8 mouse cellular contexts compared by ENCODE assay signal in the genomic region with DNA sequence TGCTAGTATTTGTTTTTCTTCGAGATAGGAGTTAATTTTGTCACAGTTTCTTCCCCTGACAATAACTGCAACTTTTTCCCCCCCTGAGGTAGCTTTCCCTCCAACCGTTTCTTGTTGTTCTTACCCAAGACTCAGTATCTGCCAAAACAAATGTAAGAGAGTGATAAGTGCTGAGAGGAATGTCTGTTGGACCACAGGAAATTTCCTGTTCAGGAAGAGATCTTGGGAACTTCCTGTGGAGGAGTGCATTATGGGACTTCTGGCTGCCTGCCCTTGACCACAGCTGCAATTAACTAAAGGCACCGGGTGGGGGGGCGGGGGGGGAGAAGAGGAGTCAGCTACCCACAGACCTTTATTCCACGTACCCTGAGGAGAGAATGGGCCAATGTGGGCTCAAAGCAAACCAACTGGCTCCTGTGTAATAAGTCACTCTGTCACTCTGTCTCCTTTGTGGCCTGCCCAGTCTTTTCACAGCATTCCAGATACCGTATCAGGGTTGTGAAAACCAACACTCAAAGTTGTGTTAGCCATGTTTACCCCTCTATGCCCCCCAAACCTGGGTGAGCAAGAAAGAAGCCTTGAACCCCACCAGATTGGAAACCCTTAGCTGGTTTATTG.
DNase-seq lines count a peak whose midpoint lies in the region; ATAC-seq and TF ChIP-seq lines count a peak whose summit lies in the region.

No protein-coding gene starts in this region.

- ATAC-seq in heart, embryonic 15.5 days (replicated peaks; ENCODE audit: insufficient number of reproducible peaks, insufficient read depth, low FRiP score, low read depth), result no peak
- no peak for ATAC-seq in stomach, postnatal 0 days (ENCODE audit: low FRiP score, low TSS enrichment)
- ATAC-seq in midbrain, embryonic 16.5 days, result no peak

- no peak overlapping the region for H3K4me2 ChIP-seq in heart, embryonic 15.5 days
- H3K4me2 ChIP-seq in stomach, postnatal 0 days (replicated peaks; ENCODE audit: low read depth), result no peak overlapping the region
- no peak overlapping the region for H3K4me2 ChIP-seq in midbrain, embryonic 16.5 days (ENCODE audit: low read length)

- no peaks in the 10 kb centered on the region for H3K27me3 ChIP-seq in heart, embryonic 15.5 days
- H3K27me3 ChIP-seq in stomach, postnatal 0 days (ENCODE audit: control insufficient read depth, insufficient read depth, low read length), result no peaks in the 10 kb centered on the region
- no peaks in the 10 kb centered on the region for H3K27me3 ChIP-seq in midbrain, embryonic 16.5 days (ENCODE audit: control insufficient read depth, insufficient read depth, low read depth, low read length)

- no peak overlapping the region for H3K4me3 ChIP-seq in heart, embryonic 15.5 days
- H3K4me3 ChIP-seq in stomach, postnatal 0 days (ENCODE audit: low read depth, low read length), result no peak overlapping the region
- no peak overlapping the region for H3K4me3 ChIP-seq in midbrain, embryonic 16.5 days (ENCODE audit: low read depth, low read length)

- H3K27ac ChIP-seq in heart, embryonic 15.5 days, result peak overlapping the region; percentile 66
- peak overlapping the region; percentile 5; the same call in 1 of the 2 replicates for H3K27ac ChIP-seq in stomach, postnatal 0 days (replicated peaks)
- no peak overlapping the region for H3K27ac ChIP-seq in midbrain, embryonic 16.5 days (ENCODE audit: low read length)

- peaks cover 93% of the 10 kb centered on the region for H3K4me1 ChIP-seq in heart, embryonic 15.5 days (replicated peaks)
- H3K4me1 ChIP-seq in stomach, postnatal 0 days (replicated peaks; ENCODE audit: control insufficient read depth, insufficient read depth), result peaks cover 13% of the 10 kb centered on the region
- peaks cover 14% of the 10 kb centered on the region for H3K4me1 ChIP-seq in midbrain, embryonic 16.5 days (ENCODE audit: control insufficient read depth, insufficient read depth, low read length)

- H3K9me3 ChIP-seq in heart, embryonic 15.5 days (replicated peaks), result no peaks in the 10 kb centered on the region
- H3K9me3 ChIP-seq in stomach, postnatal 0 days (ENCODE audit: control insufficient read depth, low read length), result no peaks in the 10 kb centered on the region
- H3K9me3 ChIP-seq in midbrain, embryonic 16.5 days (replicated peaks; ENCODE audit: control insufficient read depth, low read length, poor library complexity, severe bottlenecking), result no peaks in the 10 kb centered on the region

- no peak for TF ChIP-seq EP300 in stomach, postnatal 0 days (optimal IDR thresholded peaks at IDR 0.05)

- TF ChIP-seq CTCF in stomach, postnatal 0 days (IDR thresholded peaks at IDR 0.05; ENCODE audit: low read depth), result no peak

- H3K9ac ChIP-seq in heart, embryonic 15.5 days, result no peak overlapping the region
- H3K9ac ChIP-seq in stomach, postnatal 0 days (ENCODE audit: low read length), result no peak overlapping the region
- H3K9ac ChIP-seq in midbrain, embryonic 16.5 days (ENCODE audit: low read depth, low read length), result no peak overlapping the region

- WGBS in heart, embryonic 15.5 days, result 33% methylated on average over 6 of the region's 6 CpGs
- WGBS in stomach, postnatal 0 days, result 38% methylated on average over 6 of the region's 6 CpGs
- WGBS in midbrain, embryonic 16.5 days, result 78% methylated on average over 5 of the region's 6 CpGs

- DNase-seq in thymus, postnatal 25 days, result peak; percentile 23
- no peak for DNase-seq in thymus, adult 18-20 months
- peak; percentile 39 for DNase-seq in liver
- peak; percentile 40 for DNase-seq in stomach, postnatal 0 days (ENCODE audit: low spot score)
- DNase-seq in embryo, embryonic 11 days, result no peak
- no peak for DNase-seq in right cerebral cortex, postnatal 25 days

- no peaks in the 10 kb centered on the region for H3K36me3 ChIP-seq in heart, embryonic 15.5 days
- H3K36me3 ChIP-seq in stomach, postnatal 0 days (ENCODE audit: control insufficient read depth, insufficient read depth, low read length), result no peaks in the 10 kb centered on the region
- no peaks in the 10 kb centered on the region for H3K36me3 ChIP-seq in midbrain, embryonic 16.5 days (ENCODE audit: control insufficient read depth, insufficient read depth, low read length)

Comparison
In these comparisons a context has a peak if more than half of its experiments do, and no peak if none do; other contexts are left out.
1. DNase-seq: peak in thymus, postnatal 25 days (single experiment), liver (single experiment) and stomach, postnatal 0 days (single experiment); none in thymus, adult 18-20 months (0 of 2), embryo, embryonic 11 days (single experiment) and right cerebral cortex, postnatal 25 days (single experiment).